Mouse (Mus musculus) layer of hippocampus, adult 2 months (tissue): Measurements from ENCODE around the gene Gpr27. TPM values are rescaled to one million over a fixed set of nuclear protein-coding genes. Genes with fewer than 3 reads are reported as not detected.
A peak's percentile ranks its signal among the peaks of the same experiment; 100 is the strongest.

Experiments
- DNase-seq, 2 experiments: peaks; one replicate each; pipeline ENCODE4 v3.0.0; 2022; ENCODE audit warnings: low spot score in 2 of 2
- H3K27ac ChIP-seq: fragments of 200-600 bp; 2 replicates; pipeline ENCODE4 v1.8.1; 2022
- H3K4me3 ChIP-seq: fragments of 200-600 bp; 2 replicates; pipeline ENCODE4 v1.8.1; 2022; ENCODE audit warnings: mild to moderate bottlenecking
- CTCF ChIP-seq: fragments of 200-600 bp; conservative IDR thresholded peaks from 2 replicates; pipeline ENCODE4 v1.8.1; 2022; ENCODE audit warnings: antibody characterized with exemption, mild to moderate bottlenecking, moderate library complexity
- total RNA-seq, 2 experiments: library from RNA; stranded (reverse); gene quantifications; 2 replicates each; pipeline ENCODE4 v1.2.3; 2021

Gpr27 gene
- total RNA-seq, 2 experiments from 2014 or later: 54.8 to 58.1 TPM

- no peak for DNase-seq
- no peak for TF ChIP-seq CTCF
- H3K4me3 ChIP-seq: peak overlapping the region; percentile 72
- H3K27ac ChIP-seq: peak overlapping the region; percentile 96
Observed at GRCm38 (mm10) chr6:99665457-99666317, 26.8 kb upstream of the Gpr27 start.

DNA sequence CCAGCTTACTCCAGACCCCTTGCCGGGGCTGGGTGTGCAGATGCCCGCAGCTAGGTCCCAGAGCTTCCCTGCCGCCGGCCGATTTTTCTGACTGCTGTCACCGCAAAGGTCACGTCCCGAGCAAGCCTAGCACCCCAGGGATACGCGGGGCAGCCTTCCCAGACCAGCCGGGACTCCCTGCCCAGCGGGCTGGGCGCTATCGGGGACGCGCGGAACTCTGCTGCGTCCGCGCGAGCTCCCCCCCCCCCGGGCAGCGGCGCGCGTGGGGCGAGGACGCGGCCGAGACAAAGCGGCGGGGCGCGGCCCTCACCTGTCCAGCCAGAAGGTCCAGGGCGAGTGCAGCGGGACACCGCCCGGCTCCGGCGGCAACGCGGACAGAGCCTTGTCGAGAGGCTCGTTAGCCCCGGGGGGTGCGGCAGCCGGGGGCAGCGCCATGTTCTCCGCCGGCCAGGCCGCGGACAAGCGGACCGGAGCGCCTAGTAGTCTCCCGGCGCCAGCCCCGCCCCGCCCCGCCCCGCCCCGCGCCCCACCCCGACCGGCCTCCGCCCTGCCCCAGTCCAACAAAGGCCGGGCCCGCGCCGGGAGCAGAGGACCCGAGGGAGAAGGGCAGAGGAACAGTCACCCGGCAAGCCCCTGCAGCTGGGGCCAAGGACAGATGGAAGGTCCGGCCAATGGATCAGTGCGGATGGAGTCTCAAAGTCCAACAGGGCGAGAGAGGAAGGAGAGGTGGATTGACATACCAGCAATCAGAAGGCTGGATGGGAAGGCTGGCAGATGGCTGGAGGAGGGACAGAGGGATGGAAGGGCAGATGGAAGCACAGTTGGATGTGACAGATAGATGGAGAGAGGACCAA, 25.9 kb upstream of the Gpr27 start, which contains the start of the genes Eif4e3 and Gm20696:
Gene Eif4e3 (minus strand): TSS at position 454 of the 854 bp plus-strand sequence.
Gene Gm20696 (minus strand): TSS at position 480 of the 854 bp plus-strand sequence.
- peak within 1 kb of the TSS; percentile 72 for H3K4me3 ChIP-seq
- no peak for DNase-seq
- H3K27ac ChIP-seq: peak within 1 kb of the TSS; percentile 96
- TF ChIP-seq CTCF: no peak

DNA sequence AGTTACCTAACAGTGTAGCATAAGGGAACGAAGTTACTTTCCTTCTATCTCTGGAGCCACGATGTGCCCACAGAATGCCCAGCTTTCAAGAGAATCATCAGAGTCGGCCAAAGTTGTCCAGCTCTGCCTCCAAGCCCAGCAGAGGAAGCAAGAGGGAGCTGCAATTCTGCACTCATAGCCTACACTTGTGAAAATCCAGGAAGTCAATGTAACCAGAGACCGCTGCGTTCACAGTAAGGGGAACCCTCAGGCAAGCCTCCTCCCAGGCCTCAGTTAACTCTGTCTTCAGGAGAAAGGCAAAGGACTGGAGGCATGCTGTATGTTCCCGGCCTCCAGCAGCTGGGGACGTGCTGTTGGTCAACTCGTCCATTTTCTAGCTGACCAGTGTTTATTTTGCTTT, 25.2 kb upstream of the Gpr27 start:
- TF ChIP-seq CTCF: no peak
- H3K4me3 ChIP-seq: peak overlapping the region; percentile 72
- peak overlapping the region; percentile 96 for H3K27ac ChIP-seq
- DNase-seq: no peak

GRCm38 (mm10) chr6:99669481-99670325, 22.8 kb upstream of the Gpr27 start:
- peak overlapping the region; percentile 96 for H3K27ac ChIP-seq
- peak overlapping the region; percentile 39 for H3K4me3 ChIP-seq
- DNase-seq: peak; percentile 90 to 93
- no peak for TF ChIP-seq CTCF

GRCm38 (mm10) chr6:99670481-99671119, 21.9 kb upstream of the Gpr27 start:
- Histone ChIP-seq H3K4me3 (no peak overlapping the region), H3K27ac (peak overlapping the region; percentile 96)
- DNase-seq: peak in 1 of 2 experiments; percentile 66
- peak; percentile 92 for TF ChIP-seq CTCF

DNA sequence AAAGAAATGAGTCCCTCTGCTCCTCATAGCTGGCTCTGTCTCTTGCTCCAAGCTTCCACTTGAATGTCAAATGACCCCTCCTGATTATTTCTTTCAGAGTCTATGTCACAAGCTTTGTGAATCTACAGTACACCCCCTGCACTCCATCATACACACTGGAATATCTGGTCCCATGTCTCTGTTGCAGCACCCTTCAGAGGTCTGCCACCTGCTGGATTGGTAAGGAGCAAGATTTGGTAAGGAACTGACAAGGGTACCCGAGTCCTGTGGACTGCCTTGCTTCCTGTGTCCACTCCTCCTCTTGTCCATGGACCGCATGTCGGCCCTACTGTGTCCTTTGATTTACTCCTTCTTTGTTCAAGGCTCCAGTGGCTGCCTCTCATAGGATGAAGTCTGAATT, 20.7 kb upstream of the Gpr27 start:
- DNase-seq: no peak
- Histone ChIP-seq H3K4me3 (no peak overlapping the region), H3K27ac (no peak overlapping the region)
- TF ChIP-seq CTCF: peak; percentile 55

GRCm38 (mm10) chr6:99674482-99674881, 18.0 kb upstream of the Gpr27 start:
- H3K4me3 ChIP-seq: no peak overlapping the region
- peak overlapping the region; percentile 21; the same call in 1 of the 2 replicates for H3K27ac ChIP-seq
- no peak for TF ChIP-seq CTCF
- no peak for DNase-seq

- Histone ChIP-seq H3K27ac (no peak overlapping the region), H3K4me3 (no peak overlapping the region)
- no peak for DNase-seq
- TF ChIP-seq CTCF: no peak
Observed at GRCm38 (mm10) chr6:99677325-99677724, 15.2 kb upstream of the Gpr27 start.

DNA sequence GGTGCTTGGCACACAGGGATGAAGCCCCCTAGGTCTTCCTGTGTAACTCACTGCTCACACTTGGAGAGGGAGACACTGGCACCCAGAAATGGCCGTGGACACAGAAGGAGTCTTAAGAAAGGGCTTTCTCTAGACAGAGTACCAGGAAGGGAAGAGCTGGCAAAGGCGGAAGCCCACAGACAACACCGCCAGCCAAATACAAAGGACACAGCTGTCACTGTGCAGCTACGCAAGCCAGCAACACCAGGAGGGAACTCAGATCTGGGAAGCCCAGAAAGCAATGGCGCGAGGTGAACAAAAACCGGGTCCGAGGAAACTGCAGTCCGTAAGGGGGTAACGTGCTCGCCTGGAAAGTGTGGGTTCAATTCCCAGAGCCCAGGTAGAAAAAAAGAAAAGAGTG, 14.4 kb upstream of the Gpr27 start:
- TF ChIP-seq CTCF: no peak
- H3K4me3 ChIP-seq: peak overlapping the region; percentile 42
- DNase-seq: no peak
- H3K27ac ChIP-seq: peak overlapping the region; percentile 86

DNA sequence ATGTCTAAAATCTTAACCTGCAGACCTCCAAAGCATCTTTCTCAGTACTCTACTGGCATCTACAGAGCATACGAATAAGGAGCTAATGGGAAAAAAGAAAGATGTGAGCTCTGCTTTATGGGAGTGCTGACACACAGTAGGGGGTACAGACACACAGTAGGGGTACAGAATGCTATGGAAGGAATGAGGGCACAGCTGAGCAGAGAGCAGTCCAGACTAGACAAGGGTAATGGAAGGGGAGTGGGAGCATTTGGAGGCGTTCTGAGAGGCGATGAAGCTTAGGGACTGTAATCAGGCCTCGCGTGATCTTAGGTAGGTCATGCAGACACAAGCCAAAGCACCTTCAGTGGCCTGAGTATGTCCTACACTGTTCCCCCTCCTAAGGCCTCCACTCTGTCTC, 8.5 kb upstream of the Gpr27 start:
- DNase-seq: no peak
- no peak for TF ChIP-seq CTCF

GRCm38 (mm10) chr6:99684899-99685298, 7.6 kb upstream of the Gpr27 start:
- DNase-seq: no peak
- Histone ChIP-seq H3K27ac (no peak overlapping the region), H3K4me3 (no peak overlapping the region)
- peak; percentile 72 for TF ChIP-seq CTCF

More for the DNA sequence above, 8.5 kb upstream of the Gpr27 start:
- H3K4me3 ChIP-seq: no peak overlapping the region
- no peak overlapping the region for H3K27ac ChIP-seq

GRCm38 (mm10) chr6:99688513-99688912, 4.0 kb upstream of the Gpr27 start:
- no peak overlapping the region for H3K4me3 ChIP-seq
- no peak for DNase-seq
- TF ChIP-seq CTCF: no peak
- no peak overlapping the region for H3K27ac ChIP-seq
